Mouse (Mus musculus) MEL (cell line): Measurements from ENCODE around the gene Galnt10. TPM values are rescaled to one million over a fixed set of nuclear protein-coding genes. Genes with fewer than 3 reads are reported as not detected.

Source experiments
- DNase-seq: peaks from one replicate; pipeline ENCODE4 v3.0.0; 2011; ENCODE audit warnings: low read depth, low spot score
- H3K27ac ChIP-seq: 2 replicates; pipeline ENCODE4 v1.5.1; 2012; ENCODE audit warnings: low read depth, mild to moderate bottlenecking, control low read depth, low read length, moderate library complexity; ENCODE audit not compliant: control insufficient read depth
- H3K27me3 ChIP-seq, 2 experiments: fragments of 150-350 bp in 1 of 2; sonication (generic) in 1 of 2; 2 replicates each; pipeline ENCODE4 v1.6.1; 2012; ENCODE audit warnings: low read length in 2 of 2, mild to moderate bottlenecking in 2 of 2, improper control_type of control experiment in 1 of 2, moderate library complexity in 1 of 2; ENCODE audit not compliant: insufficient read depth in 2 of 2, control insufficient read depth in 1 of 2
- H3K36me3 ChIP-seq, 2 experiments: 2 replicates each; pipeline ENCODE4 v1.6.1; 2012 to 2014; ENCODE audit warnings: low read length in 2 of 2, improper control_type of control experiment in 1 of 2, inconsistent platforms in 1 of 2, mild to moderate bottlenecking in 1 of 2; ENCODE audit not compliant: insufficient read depth in 2 of 2, control insufficient read depth in 1 of 2
- H3K4me1 ChIP-seq, 2 experiments: fragments of 150-350 bp in 1 of 2; sonication (generic) in 1 of 2; 2 replicates each; pipeline ENCODE4 v1.6.1; 2012; ENCODE audit warnings: low read length in 2 of 2, improper control_type of control experiment in 1 of 2, mild to moderate bottlenecking in 1 of 2; ENCODE audit not compliant: insufficient read depth in 2 of 2, control insufficient read depth in 1 of 2
- H3K4me3 ChIP-seq, 2 experiments: fragments of 150-350 bp in 1 of 2; sonication (generic) in 1 of 2; 2 replicates each; pipeline ENCODE4 v1.5.1; 2012; ENCODE audit warnings: low read depth in 2 of 2, low read length in 2 of 2, mild to moderate bottlenecking in 2 of 2, moderate library complexity in 2 of 2, control low read depth in 1 of 2, improper control_type of control experiment in 1 of 2; ENCODE audit not compliant: control insufficient read depth in 1 of 2, insufficient read depth in 1 of 2
- H3K79me2 ChIP-seq: 2 replicates; pipeline ENCODE4 v1.6.1; 2012; ENCODE audit warnings: mild to moderate bottlenecking, low read length, moderate library complexity; ENCODE audit not compliant: control insufficient read depth, poor library complexity, insufficient read depth
- H3K9ac ChIP-seq: 2 replicates; pipeline ENCODE4 v1.6.1; 2012; ENCODE audit warnings: low read depth, mild to moderate bottlenecking, control low read depth, low read length, moderate library complexity; ENCODE audit not compliant: control insufficient read depth, poor library complexity, severe bottlenecking
- H3K9me3 ChIP-seq: fragments of 150-350 bp; sonication (generic); replicated peaks from 2 replicates; pipeline ENCODE4 v1.6.1; 2012; ENCODE audit warnings: mild to moderate bottlenecking, low read length, improper control_type of control experiment, moderate library complexity; ENCODE audit not compliant: insufficient read depth
- BHLHE40 ChIP-seq: IDR thresholded peaks from 2 replicates; pipeline ENCODE4 v1.6.1; 2012; ENCODE audit warnings: low read depth, mild to moderate bottlenecking, inconsistent platforms, low read length, improper control_type of control experiment, borderline replicate concordance
- CTCF ChIP-seq, 3 experiments: IDR thresholded peaks in 2 of 3; conservative IDR thresholded peaks in 1 of 3; 2 replicates each; pipeline ENCODE4 v1.5.1; 2011 to 2012; ENCODE audit warnings: low read length in 3 of 3, low read depth in 2 of 3, mild to moderate bottlenecking in 2 of 3, improper control_type of control experiment in 1 of 3, inconsistent platforms in 1 of 3, mixed read lengths in 1 of 3, moderate library complexity in 1 of 3; ENCODE audit not compliant: control insufficient read depth in 1 of 3, insufficient read depth in 1 of 3, poor library complexity in 1 of 3, severe bottlenecking in 1 of 3
- E2F4 ChIP-seq: IDR thresholded peaks from 2 replicates; pipeline ENCODE4 v1.6.1; 2011; ENCODE audit warnings: low read depth, low read length, improper control_type of control experiment, borderline replicate concordance
- ELF1 ChIP-seq: IDR thresholded peaks from 2 replicates; pipeline ENCODE4 v1.6.1; 2014; ENCODE audit warnings: low read depth, mild to moderate bottlenecking, inconsistent platforms, low read length, improper control_type of control experiment, moderate library complexity
- EP300 ChIP-seq, 2 experiments: IDR thresholded peaks; 2 replicates each; pipeline ENCODE4 v1.6.1; 2011; ENCODE audit warnings: improper control_type of control experiment in 2 of 2, low read length in 2 of 2, low read depth in 1 of 2, mild to moderate bottlenecking in 1 of 2
- GABPA ChIP-seq: IDR thresholded peaks from 2 replicates; pipeline ENCODE4 v1.6.1; 2012; ENCODE audit warnings: low read depth, mild to moderate bottlenecking, inconsistent platforms, low read length, improper control_type of control experiment, moderate library complexity
- HCFC1 ChIP-seq: IDR thresholded peaks from 2 replicates; pipeline ENCODE4 v1.6.1; 2012; ENCODE audit warnings: low read depth, mild to moderate bottlenecking, inconsistent platforms, low read length, improper control_type of control experiment, moderate library complexity
- KAT2A ChIP-seq: conservative IDR thresholded peaks from 2 replicates; pipeline ENCODE4 v1.6.1; 2012; ENCODE audit warnings: low read depth, low read length, improper control_type of control experiment, inconsistent platforms
- MAFK ChIP-seq: IDR thresholded peaks from 2 replicates; pipeline ENCODE4 v1.6.1; 2011; ENCODE audit warnings: low read depth, mild to moderate bottlenecking, low read length, improper control_type of control experiment, borderline replicate concordance
- MAX ChIP-seq: IDR thresholded peaks from 2 replicates; pipeline ENCODE4 v1.6.1; 2011; ENCODE audit warnings: low read length, improper control_type of control experiment
- MAZ ChIP-seq: IDR thresholded peaks from 2 replicates; pipeline ENCODE4 v1.6.1; 2012; ENCODE audit warnings: low read depth, mild to moderate bottlenecking, inconsistent platforms, low read length, improper control_type of control experiment
- MEF2A ChIP-seq: IDR thresholded peaks from 2 replicates; pipeline ENCODE4 v1.6.1; 2014; ENCODE audit warnings: low read depth, mild to moderate bottlenecking, inconsistent platforms, low read length, improper control_type of control experiment; ENCODE audit not compliant: poor library complexity, insufficient replicate concordance, severe bottlenecking; ENCODE audit errors: extremely low read depth
- MXI1 ChIP-seq: IDR thresholded peaks from 2 replicates; pipeline ENCODE4 v1.6.1; 2011; ENCODE audit warnings: mild to moderate bottlenecking, low read depth, low read length, improper control_type of control experiment
- MYB ChIP-seq: IDR thresholded peaks from 2 replicates; pipeline ENCODE4 v1.6.1; 2011; ENCODE audit warnings: mild to moderate bottlenecking, low read depth, low read length, improper control_type of control experiment
- POLR2A ChIP-seq, 2 experiments: IDR thresholded peaks; 2 replicates each; pipeline ENCODE4 v1.6.1; 2011 to 2012; ENCODE audit warnings: low read length in 2 of 2, mild to moderate bottlenecking in 2 of 2, control low read depth in 1 of 2, improper control_type of control experiment in 1 of 2, low read depth in 1 of 2, moderate library complexity in 1 of 2; ENCODE audit not compliant: control insufficient read depth in 1 of 2, insufficient read depth in 1 of 2, poor library complexity in 1 of 2
- POLR2AphosphoS5 ChIP-seq: IDR thresholded peaks from 2 replicates; pipeline ENCODE4 v1.6.1; 2012; ENCODE audit warnings: low read depth, borderline replicate concordance, mild to moderate bottlenecking, inconsistent platforms, low read length, moderate library complexity, mixed read lengths
- RAD21 ChIP-seq: IDR thresholded peaks from 2 replicates; pipeline ENCODE4 v1.6.1; 2011; ENCODE audit warnings: mild to moderate bottlenecking, low read depth, low read length, improper control_type of control experiment
- RCOR1 ChIP-seq: IDR thresholded peaks from 2 replicates; pipeline ENCODE4 v1.6.1; 2012; ENCODE audit warnings: low read depth, mild to moderate bottlenecking, inconsistent platforms, low read length, improper control_type of control experiment
- SMC3 ChIP-seq: IDR thresholded peaks from 2 replicates; pipeline ENCODE4 v1.6.1; 2011; ENCODE audit warnings: low read depth, low read length, improper control_type of control experiment
- TAL1 ChIP-seq: IDR thresholded peaks from 2 replicates; pipeline ENCODE4 v1.6.1; 2012; ENCODE audit warnings: mild to moderate bottlenecking, inconsistent platforms, low read length, moderate library complexity, mixed read lengths
- USF1 ChIP-seq: IDR thresholded peaks from 2 replicates; pipeline ENCODE4 v1.6.1; 2014; ENCODE audit warnings: low read depth, mild to moderate bottlenecking, inconsistent platforms, low read length, improper control_type of control experiment, moderate library complexity
- ZKSCAN1 ChIP-seq: IDR thresholded peaks from 2 replicates; pipeline ENCODE4 v1.6.1; 2012; ENCODE audit warnings: low read depth, mild to moderate bottlenecking, inconsistent platforms, low read length, improper control_type of control experiment, moderate library complexity
- ZMIZ1 ChIP-seq: IDR thresholded peaks from 2 replicates; pipeline ENCODE4 v1.6.1; 2012; ENCODE audit warnings: low read depth, mild to moderate bottlenecking, inconsistent platforms, low read length, improper control_type of control experiment, moderate library complexity
- polyA plus RNA-seq, 2 experiments: library from polyadenylated mRNA; stranded (reverse) in 1 of 2; unstranded in 1 of 2; fragments of >175 nt in 1 of 2; fragments of >200 nt in 1 of 2; gene quantifications; 2 replicates each; pipeline versions ENCODE4 v1.2.1 to v1.2.4; 2012; ENCODE audit warnings: low replicate concordance in 2 of 2, low read depth in 1 of 2; ENCODE audit not compliant: insufficient read length in 2 of 2, insufficient read depth in 1 of 2, missing spikeins in 1 of 2
- total RNA-seq: library from RNA; depleted of rRNA; stranded (reverse); fragments of 300-350 nt; gene quantifications from 2 replicates; pipeline ENCODE4 v1.2.3, GENCODE M21; 2012

Galnt10 gene
- total and polyA plus RNA-seq, 3 experiments = 26.7 to 27.4 TPM; not detected in 1

GRCm38 (mm10) chr11:57797828-57798227 lies 152.6 kb downstream of the Galnt10 start:
- no peak overlapping the region for H3K27ac ChIP-seq
- no peak overlapping the region for H3K4me3 ChIP-seq
- H3K36me3 ChIP-seq = peaks cover 0 to 3% of the 10 kb centered on the region in 2 experiments; a peak in 2 of 4 replicates
- H3K4me1 ChIP-seq = peaks cover 0 to 8% of the 10 kb centered on the region in 2 experiments; a peak in 2 of 4 replicates
- no peaks in the 10 kb centered on the region for H3K9me3 ChIP-seq
- peaks cover 16% of the 10 kb centered on the region for H3K79me2 ChIP-seq
- H3K27me3 ChIP-seq = peaks cover 0 to 2% of the 10 kb centered on the region in 2 experiments; a peak in 1 of 4 replicates
- TF ChIP-seq MEF2A = no peak
- TF ChIP-seq SMC3 = no peak
- no peak for TF ChIP-seq POLR2A (IDR thresholded peaks at IDR 0.05; ENCODE audit: control insufficient read depth in 1 of 2, insufficient read depth in 1 of 2, low read depth in 1 of 2, low read length in 2 of 2, poor library complexity in 1 of 2)
- TF ChIP-seq MYB = no peak
- TF ChIP-seq ZKSCAN1 = no peak
- TF ChIP-seq RCOR1 = no peak
- no peak for TF ChIP-seq TAL1
- TF ChIP-seq BHLHE40 = no peak
- no peak for TF ChIP-seq POLR2AphosphoS5
- TF ChIP-seq HCFC1 = no peak
- TF ChIP-seq KAT2A = no peak
- no peak for TF ChIP-seq USF1
- no peak for TF ChIP-seq ZMIZ1
- TF ChIP-seq CTCF (IDR thresholded peaks at IDR 0.05 in 2 of 3, conservative IDR thresholded peaks at IDR 0.05 in 1 of 3; ENCODE audit: control insufficient read depth in 1 of 3, insufficient read depth in 1 of 3, low read depth in 2 of 3, low read length in 3 of 3, poor library complexity in 1 of 3, severe bottlenecking in 1 of 3) = no peak
- no peak for TF ChIP-seq E2F4
- TF ChIP-seq EP300 (IDR thresholded peaks at IDR 0.05; ENCODE audit: low read depth in 1 of 2, low read length in 2 of 2) = no peak
- no peak for TF ChIP-seq MAZ
- TF ChIP-seq MXI1 = no peak
- no peak for TF ChIP-seq RAD21
- no peak for TF ChIP-seq MAFK
- DNase-seq = no peak
- no peak overlapping the region for H3K9ac ChIP-seq

DNA sequence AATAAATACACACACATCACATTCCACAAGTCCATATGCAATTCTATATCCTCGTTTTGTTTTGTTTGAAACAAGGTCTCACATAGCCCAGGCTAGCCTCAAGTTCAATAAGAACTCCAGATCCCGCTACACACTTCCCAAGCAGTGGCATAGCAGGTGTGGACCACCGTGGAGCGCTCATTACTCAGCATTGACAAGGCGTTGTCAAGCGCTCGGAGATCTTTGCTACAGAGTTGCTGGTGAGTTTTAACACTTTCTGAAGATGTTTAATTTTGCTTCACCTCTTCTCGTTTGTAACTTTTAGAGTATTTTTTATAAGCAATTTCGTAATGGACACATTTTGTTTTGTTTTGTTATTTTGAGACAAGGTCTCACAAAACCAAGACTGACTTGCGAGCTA lies 154.2 kb downstream of the Galnt10 start:
- H3K27me3 ChIP-seq = no peaks in the 10 kb centered on the region
- peaks cover 4 to 16% of the 10 kb centered on the region in 2 experiments for H3K4me1 ChIP-seq
- no peaks in the 10 kb centered on the region for H3K9me3 ChIP-seq

More for the DNA sequence above, 154.2 kb downstream of the Galnt10 start:
- no peak overlapping the region for H3K4me3 ChIP-seq
- peaks cover 26% of the 10 kb centered on the region for H3K79me2 ChIP-seq
- H3K9ac ChIP-seq = no peak overlapping the region
- TF ChIP-seq ZMIZ1 (no peak), POLR2A (IDR thresholded peaks at IDR 0.05; ENCODE audit: control insufficient read depth in 1 of 2, insufficient read depth in 1 of 2, low read depth in 1 of 2, low read length in 2 of 2, poor library complexity in 1 of 2) (no peak), GABPA (no peak), MAX (no peak), HCFC1 (no peak), ELF1 (no peak)
- H3K27ac ChIP-seq = no peak overlapping the region
- peaks cover 0 to 16% of the 10 kb centered on the region in 2 experiments; a peak in 2 of 4 replicates for H3K36me3 ChIP-seq
- DNase-seq = no peak
